8 mouse cellular contexts compared by ENCODE assay signal in genomic region chr5:121704512-121705248, GRCm38 (mm10). TPM values are rescaled to one million over a fixed set of nuclear protein-coding genes. Genes with fewer than 3 reads are reported as not detected.
DNase-seq lines count a peak whose midpoint lies in the region; ATAC-seq lines count a peak whose summit lies in the region.

No protein-coding gene starts in this region.

- H3K36me3 ChIP-seq in embryonic facial prominence, embryonic 14.5 days (ENCODE audit: control insufficient read depth, insufficient read depth, low read length) = no peaks in the 10 kb centered on the region
- H3K36me3 ChIP-seq in neural tube, embryonic 14.5 days (ENCODE audit: control insufficient read depth, insufficient read depth, low read length) = no peaks in the 10 kb centered on the region

- intact Hi-C loops in left cerebral cortex, postnatal 14 days (cut with DNase I) = no loop called here
- intact Hi-C loops in left cerebral cortex, postnatal 4 days (cut with DNase I) = no loop called here

- no peaks in the 10 kb centered on the region for H3K4me1 ChIP-seq in embryonic facial prominence, embryonic 14.5 days (ENCODE audit: control insufficient read depth, insufficient read depth, low read length)
- no peaks in the 10 kb centered on the region for H3K4me1 ChIP-seq in neural tube, embryonic 14.5 days (ENCODE audit: control insufficient read depth, insufficient read depth, low read length)

- peak overlapping the region; percentile 56 for H3K4me2 ChIP-seq in embryonic facial prominence, embryonic 14.5 days (ENCODE audit: low read depth, low read length)
- H3K4me2 ChIP-seq in neural tube, embryonic 14.5 days (ENCODE audit: low read depth, low read length) = peak overlapping the region; percentile 33

- no peaks in the 10 kb centered on the region for H3K9me3 ChIP-seq in embryonic facial prominence, embryonic 14.5 days (ENCODE audit: control insufficient read depth, low read length)
- H3K9me3 ChIP-seq in neural tube, embryonic 14.5 days (ENCODE audit: control insufficient read depth, low read length) = no peaks in the 10 kb centered on the region

- no peak overlapping the region for H3K27ac ChIP-seq in embryonic facial prominence, embryonic 14.5 days (replicated peaks; ENCODE audit: low read depth, low read length)
- no peak overlapping the region for H3K27ac ChIP-seq in neural tube, embryonic 14.5 days (ENCODE audit: low read depth, low read length)

- ATAC-seq in embryonic facial prominence, embryonic 14.5 days (ENCODE audit: low read depth) = no peak; the same call in 1 of the 2 replicates
- ATAC-seq in neural tube, embryonic 14.5 days (ENCODE audit: low read depth) = no peak
- ATAC-seq in megakaryocyte-erythroid progenitor cell, adult 5-6 weeks (replicated peaks; ENCODE audit: low FRiP score, low TSS enrichment, poor library complexity, severe bottlenecking) = no peak

- 9% methylated on average over 20 of the region's 20 CpGs for WGBS in embryonic facial prominence, embryonic 14.5 days
- WGBS in neural tube, embryonic 14.5 days = 9% methylated on average over 20 of the region's 20 CpGs

- DNase-seq in left cerebral cortex, postnatal 14 days (ENCODE audit: low spot score in 2 of 2) = peak; percentile 14 to 54
- DNase-seq in left cerebral cortex, postnatal 4 days = no peak
- DNase-seq in embryonic facial prominence, embryonic 14.5 days (ENCODE audit: low spot score) = peak; percentile 50
- DNase-seq in kidney, postnatal 25 days = peak; percentile 50 to 57
- no peak for DNase-seq in cerebellum, adult 8-10 months
- DNase-seq in right cerebral cortex, postnatal 36 days (ENCODE audit: low spot score in 2 of 2) = no peak

- H3K4me3 ChIP-seq in embryonic facial prominence, embryonic 14.5 days (ENCODE audit: low read depth, low read length) = peak overlapping the region; percentile 23; the same call in 1 of the 2 replicates
- H3K4me3 ChIP-seq in neural tube, embryonic 14.5 days (ENCODE audit: low read depth, low read length) = no peak overlapping the region

- no peak overlapping the region for H3K9ac ChIP-seq in embryonic facial prominence, embryonic 14.5 days (ENCODE audit: low read depth, low read length)
- no peak overlapping the region for H3K9ac ChIP-seq in neural tube, embryonic 14.5 days (replicated peaks; ENCODE audit: low read depth, low read length)

- no peaks in the 10 kb centered on the region for H3K27me3 ChIP-seq in embryonic facial prominence, embryonic 14.5 days (replicated peaks; ENCODE audit: control insufficient read depth, insufficient read depth, low read length)
- H3K27me3 ChIP-seq in neural tube, embryonic 14.5 days (ENCODE audit: control insufficient read depth, insufficient read depth, low read length) = no peaks in the 10 kb centered on the region

RNA-seq across cellular contexts. Expression of gene Atxn2, which starts 6.5 kb away (rescaled TPM):
- 100 to 1,000 TPM; 256 TPM for total RNA-seq in left cerebral cortex, postnatal 14 days (2021)
- 100 to 1,000 TPM; 250 to 271 TPM for total RNA-seq in left cerebral cortex, postnatal 4 days (2021)
- 65.4 and 68.6 TPM in 2 replicates for polyA plus RNA-seq in embryonic facial prominence, embryonic 14.5 days (2014; fragmentation: Nextera tagmentation; extraction: Ambion mirVana)
- polyA plus RNA-seq in neural tube, embryonic 14.5 days (2014; fragmentation: Nextera tagmentation; extraction: Ambion mirVana) = 93.7 and 94.8 TPM in 2 replicates
- 117 and 144 TPM in 2 replicates for total RNA-seq in megakaryocyte-erythroid progenitor cell, adult 5-6 weeks (2014; fragmentation: Nextera tagmentation)
- total RNA-seq in megakaryocyte-erythroid progenitor cell, adult 5-6 weeks (2017) = 39.4 and 41.0 TPM in 2 replicates

RNA-seq across cellular contexts. Expression of gene Brap, which starts 44.3 kb away (rescaled TPM):
- total RNA-seq in left cerebral cortex, postnatal 14 days (2021) = 10 to 100 TPM; 55.0 to 59.1 TPM
- 10 to 100 TPM; 45.3 to 47.4 TPM for total RNA-seq in left cerebral cortex, postnatal 4 days (2021)
- 39.9 and 45.8 TPM in 2 replicates for polyA plus RNA-seq in embryonic facial prominence, embryonic 14.5 days (2014; fragmentation: Nextera tagmentation; extraction: Ambion mirVana)
- polyA plus RNA-seq in neural tube, embryonic 14.5 days (2014; fragmentation: Nextera tagmentation; extraction: Ambion mirVana) = 35.0 and 46.7 TPM in 2 replicates
- total RNA-seq in megakaryocyte-erythroid progenitor cell, adult 5-6 weeks (2014; fragmentation: Nextera tagmentation) = 26.8 and 41.9 TPM in 2 replicates
- total RNA-seq in megakaryocyte-erythroid progenitor cell, adult 5-6 weeks (2017) = 57.6 and 62.5 TPM in 2 replicates

RNA-seq across cellular contexts. Expression of gene Acad10, which starts 44.4 kb away (rescaled TPM):
- total RNA-seq in left cerebral cortex, postnatal 14 days (2021) = 1 to 10 TPM; 3.1 to 3.3 TPM
- total RNA-seq in left cerebral cortex, postnatal 4 days (2021) = 1 to 10 TPM; 2.2 to 2.5 TPM
- 1.6 and 2.1 TPM in 2 replicates for polyA plus RNA-seq in embryonic facial prominence, embryonic 14.5 days (2014; fragmentation: Nextera tagmentation; extraction: Ambion mirVana)
- 1.3 and 1.9 TPM in 2 replicates for polyA plus RNA-seq in neural tube, embryonic 14.5 days (2014; fragmentation: Nextera tagmentation; extraction: Ambion mirVana)
- total RNA-seq in megakaryocyte-erythroid progenitor cell, adult 5-6 weeks (2014; fragmentation: Nextera tagmentation) = 6.2 and 14.2 TPM in 2 replicates
- 1.4 and 6.3 TPM in 2 replicates for total RNA-seq in megakaryocyte-erythroid progenitor cell, adult 5-6 weeks (2017)

Comparison
In these comparisons a context has a peak if more than half of its experiments do, and no peak if none do; other contexts are left out.
1. DNase-seq: peak in left cerebral cortex, postnatal 14 days (2 of 2), embryonic facial prominence, embryonic 14.5 days (single experiment) and kidney, postnatal 25 days (2 of 2); none in left cerebral cortex, postnatal 4 days (single experiment), cerebellum, adult 8-10 months (single experiment) and right cerebral cortex, postnatal 36 days (0 of 2).